Mouse (Mus musculus): ENCODE measurements around the gene Sumo3. TPM values are rescaled to one million over a fixed set of nuclear protein-coding genes. Genes with fewer than 3 reads are reported as not detected.

Sumo3 gene
- polyA plus RNA-seq, 1 experiment from 2014 or later: 314 TPM

DNA sequence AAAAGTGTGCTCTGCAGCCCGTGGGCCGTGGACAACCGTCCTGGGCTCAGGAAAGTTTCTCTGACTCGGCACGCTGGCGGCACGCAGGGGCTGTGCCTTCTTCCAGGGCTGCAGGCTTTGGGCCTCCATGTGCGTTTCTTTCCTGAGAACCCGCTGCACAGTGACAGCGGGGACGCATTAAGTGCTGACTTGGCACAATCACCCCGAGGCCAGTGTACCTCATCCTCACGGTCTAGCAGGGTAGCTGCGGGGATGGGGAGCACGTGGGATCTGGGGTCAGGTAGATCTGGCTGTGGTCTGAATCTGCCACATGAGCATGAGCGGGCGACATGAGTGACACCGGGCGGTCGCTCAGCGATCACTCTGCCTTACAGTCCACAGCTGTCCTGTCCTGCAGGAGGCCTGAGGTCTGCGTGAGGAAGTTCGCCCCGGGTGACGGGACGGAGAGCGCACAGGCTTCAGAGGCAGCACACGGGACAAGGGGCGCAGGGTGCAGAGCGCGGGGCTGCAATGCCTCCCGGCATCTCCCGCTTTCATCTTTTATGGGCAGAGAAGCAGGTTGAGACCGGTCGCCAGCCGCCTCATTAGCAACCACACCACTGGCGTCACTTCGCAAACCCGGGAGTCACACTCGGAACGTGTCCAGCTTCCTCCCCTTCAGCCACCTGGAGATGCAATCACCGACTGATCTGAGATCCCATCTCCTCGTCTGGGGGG is 58.2 kb downstream of the Sumo3 start:
- H3K4me1 ChIP-seq (replicated peaks; ENCODE audit: control insufficient read depth, insufficient read depth, low read length): no peaks in the 10 kb centered on the region
- no peak overlapping the region for H3K4me2 ChIP-seq (ENCODE audit: low read length)
- no peak overlapping the region for H3K9ac ChIP-seq (ENCODE audit: low read length)
- no peak overlapping the region for H3K4me3 ChIP-seq (ENCODE audit: low read depth, low read length)
- no peaks in the 10 kb centered on the region for H3K27me3 ChIP-seq (replicated peaks; ENCODE audit: control insufficient read depth, insufficient read depth, low read length)
- H3K27ac ChIP-seq (ENCODE audit: low read depth): no peak overlapping the region
- ATAC-seq (replicated peaks; ENCODE audit: low FRiP score, low TSS enrichment, low read depth) (no peak), DNase-seq (ENCODE audit: low spot score) (no peak)
- no peaks in the 10 kb centered on the region for H3K9me3 ChIP-seq (ENCODE audit: control insufficient read depth, low read length)
- WGBS: 35% methylated on average over 43 of the region's 43 CpGs
- no peaks in the 10 kb centered on the region for H3K36me3 ChIP-seq (ENCODE audit: control insufficient read depth, insufficient read depth, low read length)

- WGBS: 71% methylated on average over 8 of the region's 8 CpGs
- Histone ChIP-seq H3K9ac (ENCODE audit: low read length) (no peak overlapping the region), H3K4me1 (replicated peaks; ENCODE audit: control insufficient read depth, insufficient read depth, low read length) (no peaks in the 10 kb centered on the region), H3K36me3 (ENCODE audit: control insufficient read depth, insufficient read depth, low read length) (no peaks in the 10 kb centered on the region), H3K4me2 (ENCODE audit: low read length) (no peak overlapping the region), H3K27ac (ENCODE audit: low read depth) (no peak overlapping the region), H3K4me3 (ENCODE audit: low read depth, low read length) (no peak overlapping the region), H3K27me3 (replicated peaks; ENCODE audit: control insufficient read depth, insufficient read depth, low read length) (no peaks in the 10 kb centered on the region), H3K9me3 (ENCODE audit: control insufficient read depth, low read length) (no peaks in the 10 kb centered on the region)
- DNase-seq (ENCODE audit: low spot score): no peak
- no peak for ATAC-seq (replicated peaks; ENCODE audit: low FRiP score, low TSS enrichment, low read depth)
These were observed 60.4 kb downstream of the Sumo3 start for GRCm38 (mm10) chr10:77666342-77666741.

- no peak overlapping the region for H3K4me2 ChIP-seq (ENCODE audit: low read length)
- 83% methylated on average over 4 of the region's 4 CpGs for WGBS
- H3K36me3 ChIP-seq (ENCODE audit: control insufficient read depth, insufficient read depth, low read length): no peaks in the 10 kb centered on the region
- no peaks in the 10 kb centered on the region for H3K4me1 ChIP-seq (replicated peaks; ENCODE audit: control insufficient read depth, insufficient read depth, low read length)
- no peaks in the 10 kb centered on the region for H3K9me3 ChIP-seq (ENCODE audit: control insufficient read depth, low read length)
- H3K27ac ChIP-seq (ENCODE audit: low read depth): no peak overlapping the region
- DNase-seq (ENCODE audit: low spot score) (no peak), ATAC-seq (replicated peaks; ENCODE audit: low FRiP score, low TSS enrichment, low read depth) (no peak)
- no peak overlapping the region for H3K9ac ChIP-seq (ENCODE audit: low read length)
- no peaks in the 10 kb centered on the region for H3K27me3 ChIP-seq (replicated peaks; ENCODE audit: control insufficient read depth, insufficient read depth, low read length)
- H3K4me3 ChIP-seq (ENCODE audit: low read depth, low read length): no peak overlapping the region
These were observed 61.5 kb downstream of the Sumo3 start for GRCm38 (mm10) chr10:77667402-77667801.

MicroRNAs within 50 kb of the gene (microRNA counts, 519-probe panel; counts per million panel counts)
- microRNA mmu-miR-1930: not detected

Small RNA genes lying within 50 kb of the gene (microRNA-seq; reads per million reads assigned to microRNA genes)
- gene Mir1930: 11.5 reads per million, percentile 41 among the genes with 10 or more reads in this experiment

Other genes starting within 250 kb of the Sumo3 start
- gene Adarb1, start 187.8 kb upstream of the Sumo3 start, polyA plus RNA-seq (2014; fragmentation: Nextera tagmentation; extraction: Ambion mirVana): 3.8 and 5.7 TPM in 2 replicates
- 39.1 and 41.0 TPM in 2 replicates for gene Fam207a, start 90.3 kb upstream of the Sumo3 start, polyA plus RNA-seq (2014; fragmentation: Nextera tagmentation; extraction: Ambion mirVana)
- 1.9 and 3.1 TPM in 2 replicates for gene Itgb2, start 75.8 kb upstream of the Sumo3 start, polyA plus RNA-seq (2014; fragmentation: Nextera tagmentation; extraction: Ambion mirVana)
- gene Pttg1ip, start 24.4 kb upstream of the Sumo3 start, polyA plus RNA-seq (2014; fragmentation: Nextera tagmentation; extraction: Ambion mirVana): 155 and 156 TPM in 2 replicates
- gene Gm49325, start 100 bp downstream of the Sumo3 start, polyA plus RNA-seq (2014; fragmentation: Nextera tagmentation; extraction: Ambion mirVana): 2.0 TPM in 1 of 2 replicates, not detected in the other
- gene Ube2g2, start 16.2 kb downstream of the Sumo3 start, polyA plus RNA-seq (2014; fragmentation: Nextera tagmentation; extraction: Ambion mirVana): 46.7 and 48.5 TPM in 2 replicates
- 0.62 and 1.2 TPM in 2 replicates for gene Tspear, start 80.5 kb downstream of the Sumo3 start, polyA plus RNA-seq (2014; fragmentation: Nextera tagmentation; extraction: Ambion mirVana)
- not detected in 2 replicates for gene Gm19402, start 84.7 kb downstream of the Sumo3 start, polyA plus RNA-seq (2014; fragmentation: Nextera tagmentation; extraction: Ambion mirVana)
- not detected in 2 replicates for gene Gm9508, start 91.1 kb downstream of the Sumo3 start, polyA plus RNA-seq (2014; fragmentation: Nextera tagmentation; extraction: Ambion mirVana)
- not detected in 2 replicates for gene Gm10272, start 100.5 kb downstream of the Sumo3 start, polyA plus RNA-seq (2014; fragmentation: Nextera tagmentation; extraction: Ambion mirVana)
- gene Gm10024, start 105.4 kb downstream of the Sumo3 start, polyA plus RNA-seq (2014; fragmentation: Nextera tagmentation; extraction: Ambion mirVana): not detected in 2 replicates
- not detected in 2 replicates for gene Gm10142, start 109.7 kb downstream of the Sumo3 start, polyA plus RNA-seq (2014; fragmentation: Nextera tagmentation; extraction: Ambion mirVana)
- gene Krtap12-1, start 114.5 kb downstream of the Sumo3 start, polyA plus RNA-seq (2014; fragmentation: Nextera tagmentation; extraction: Ambion mirVana): not detected in 2 replicates
- not detected in 2 replicates for gene Gm10100, start 120.4 kb downstream of the Sumo3 start, polyA plus RNA-seq (2014; fragmentation: Nextera tagmentation; extraction: Ambion mirVana)
- gene Gm18596, start 136.5 kb downstream of the Sumo3 start, polyA plus RNA-seq (2014; fragmentation: Nextera tagmentation; extraction: Ambion mirVana): not detected in 2 replicates
- not detected in 2 replicates for gene Gm9736, start 145.3 kb downstream of the Sumo3 start, polyA plus RNA-seq (2014; fragmentation: Nextera tagmentation; extraction: Ambion mirVana)
- not detected in 2 replicates for gene Gm3233, start 153.6 kb downstream of the Sumo3 start, polyA plus RNA-seq (2014; fragmentation: Nextera tagmentation; extraction: Ambion mirVana)
- gene Gm3238, start 165.2 kb downstream of the Sumo3 start, polyA plus RNA-seq (2014; fragmentation: Nextera tagmentation; extraction: Ambion mirVana): not detected in 2 replicates
- gene Gm7138, start 170.8 kb downstream of the Sumo3 start, polyA plus RNA-seq (2014; fragmentation: Nextera tagmentation; extraction: Ambion mirVana): not detected in 2 replicates
- not detected in 2 replicates for gene Gm3250, start 176.4 kb downstream of the Sumo3 start, polyA plus RNA-seq (2014; fragmentation: Nextera tagmentation; extraction: Ambion mirVana)
- not detected in 2 replicates for gene Gm7137, start 182.1 kb downstream of the Sumo3 start, polyA plus RNA-seq (2014; fragmentation: Nextera tagmentation; extraction: Ambion mirVana)
- gene Gm9639, start 189.0 kb downstream of the Sumo3 start, polyA plus RNA-seq (2014; fragmentation: Nextera tagmentation; extraction: Ambion mirVana): not detected in 2 replicates
- not detected in 2 replicates for gene Gm19668, start 193.0 kb downstream of the Sumo3 start, polyA plus RNA-seq (2014; fragmentation: Nextera tagmentation; extraction: Ambion mirVana)
- gene Gm9507, start 205.7 kb downstream of the Sumo3 start, polyA plus RNA-seq (2014; fragmentation: Nextera tagmentation; extraction: Ambion mirVana): not detected in 2 replicates
- not detected in 2 replicates for gene Gm2696, start 208.6 kb downstream of the Sumo3 start, polyA plus RNA-seq (2014; fragmentation: Nextera tagmentation; extraction: Ambion mirVana)
- gene Krtap10-4, start 221.0 kb downstream of the Sumo3 start, polyA plus RNA-seq (2014; fragmentation: Nextera tagmentation; extraction: Ambion mirVana): not detected in 2 replicates
- not detected in 2 replicates for gene Krtap10-10, start 229.8 kb downstream of the Sumo3 start, polyA plus RNA-seq (2014; fragmentation: Nextera tagmentation; extraction: Ambion mirVana)
- not detected in 2 replicates for gene Gm36176, start 240.7 kb downstream of the Sumo3 start, polyA plus RNA-seq (2014; fragmentation: Nextera tagmentation; extraction: Ambion mirVana)
- gene Gm10318, start 246.8 kb downstream of the Sumo3 start, polyA plus RNA-seq (2014; fragmentation: Nextera tagmentation; extraction: Ambion mirVana): not detected in 2 replicates